Mouse (Mus musculus) liver, adult 2 months (tissue): Measurements from ENCODE around the gene Cmip.

Source experiments
- CTCF ChIP-seq: fragments of 200-500 bp; IDR thresholded peaks from 2 replicates; pipeline ENCODE4 v1.5.1; 2011; ENCODE audit warnings: low read depth, low read length, control low read depth
- POLR2A ChIP-seq: fragments of 200-500 bp; IDR thresholded peaks from 2 replicates; pipeline ENCODE4 v1.6.1; 2011; ENCODE audit warnings: low read length, control low read depth; ENCODE audit not compliant: insufficient read depth; ENCODE audit errors: extremely low read depth

DNA sequence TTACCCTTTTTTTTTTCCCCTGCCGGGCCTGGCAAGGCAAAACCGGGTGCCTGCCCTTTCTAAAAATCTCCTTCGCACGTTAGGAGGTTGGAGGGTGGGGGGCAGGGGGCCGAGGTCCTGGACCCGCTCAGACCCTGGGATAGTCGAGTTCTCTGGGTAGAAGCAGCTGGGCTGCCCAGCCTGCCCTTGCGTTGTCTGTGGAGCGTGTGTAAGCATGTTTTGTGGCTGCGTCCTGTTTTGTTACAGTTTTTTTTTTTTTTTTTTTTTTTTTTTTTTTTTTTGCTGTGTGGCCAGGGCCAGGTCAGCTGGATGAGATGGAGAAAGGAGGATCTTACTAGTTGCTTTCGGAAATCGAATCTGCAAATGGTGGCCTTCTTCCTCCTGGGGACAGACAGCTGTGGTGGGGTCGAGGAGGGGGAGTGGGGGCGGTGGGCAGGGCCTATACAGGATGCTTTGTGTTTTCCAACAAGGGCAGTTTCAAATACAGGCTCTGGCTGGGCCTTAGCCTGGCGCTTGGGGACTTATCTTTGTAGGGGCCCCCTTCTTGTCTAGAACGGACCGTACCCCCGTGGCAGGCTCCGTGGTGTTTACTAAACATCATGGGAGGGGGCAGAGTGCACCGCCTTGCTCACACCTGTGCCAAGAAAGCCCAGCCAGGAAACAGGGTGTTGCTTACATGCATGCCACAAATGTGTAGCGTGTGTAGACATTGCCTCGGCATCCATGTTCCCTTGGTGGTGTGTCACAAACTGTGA lies 1.1 kb downstream of the Cmip start:
- TF ChIP-seq CTCF: no peak
- peak; percentile 63; the same call in 1 of the 2 replicates for TF ChIP-seq POLR2A
